Mouse (Mus musculus) kidney, embryonic 16.5 days (tissue): Measurements from ENCODE around the gene Ces2h. TPM values are rescaled to one million over a fixed set of nuclear protein-coding genes. Genes with fewer than 3 reads are reported as not detected.

Experiments
- ATAC-seq: fragments of 200-750 bp; cut with Nextera tagmentation; 2 replicates; pipeline ENCODE4 v1.8.0; 2017; ENCODE audit warnings: moderate TSS enrichment; ENCODE audit not compliant: low FRiP score, low TSS enrichment
- H3K27ac ChIP-seq: fragments of 300-500 bp; sonication (generic); 2 replicates; pipeline ENCODE4 v1.5.1; 2014; ENCODE audit warnings: low read length
- H3K27me3 ChIP-seq: fragments of 300-500 bp; sonication (generic); 2 replicates; pipeline ENCODE4 v1.6.1; 2014; ENCODE audit warnings: low read length, control low read depth, mixed read lengths; ENCODE audit not compliant: insufficient read depth
- H3K36me3 ChIP-seq: fragments of 300-500 bp; sonication (generic); 2 replicates; pipeline ENCODE4 v1.6.1; 2014; ENCODE audit warnings: low read length, control low read depth, mixed read lengths; ENCODE audit not compliant: insufficient read depth
- H3K4me1 ChIP-seq: fragments of 300-500 bp; sonication (generic); 2 replicates; pipeline ENCODE4 v1.6.1; 2014; ENCODE audit warnings: low read length, control low read depth, mixed read lengths; ENCODE audit not compliant: insufficient read depth
- H3K4me2 ChIP-seq: fragments of 300-500 bp; sonication (generic); replicated peaks from 2 replicates; pipeline ENCODE4 v1.6.1; 2014; ENCODE audit warnings: low read depth, low read length
- H3K4me3 ChIP-seq: fragments of 300-500 bp; sonication (generic); 2 replicates; pipeline ENCODE4 v1.5.1; 2014; ENCODE audit warnings: mild to moderate bottlenecking, low read length
- H3K9ac ChIP-seq: fragments of 300-500 bp; sonication (generic); replicated peaks from 2 replicates; pipeline ENCODE4 v1.6.1; 2014; ENCODE audit warnings: low read length
- H3K9me3 ChIP-seq: fragments of 300-500 bp; sonication (generic); 2 replicates; pipeline ENCODE4 v1.6.1; 2016; ENCODE audit warnings: low read length, control low read depth
- WGBS: fragments of 180-500 bp; shearing (Covaris S2); extraction: QIAGEN DNeasy Blood & Tissue Kit; methylation state at CpG from one replicate; pipeline ENCODE4 v1.1.7; 2014; 5-methylcytosine and 5-hydroxymethylcytosine counted together
- polyA plus RNA-seq: library from polyadenylated mRNA; unstranded; fragments of >200 nt; fragmentation: Nextera tagmentation; extraction: Ambion mirVana; gene quantifications from 2 replicates; pipeline ENCODE4 v1.2.1, GENCODE M21; 2015

The Ces2h gene
- polyA plus RNA-seq, 1 experiment from 2014 or later = not detected

DNA sequence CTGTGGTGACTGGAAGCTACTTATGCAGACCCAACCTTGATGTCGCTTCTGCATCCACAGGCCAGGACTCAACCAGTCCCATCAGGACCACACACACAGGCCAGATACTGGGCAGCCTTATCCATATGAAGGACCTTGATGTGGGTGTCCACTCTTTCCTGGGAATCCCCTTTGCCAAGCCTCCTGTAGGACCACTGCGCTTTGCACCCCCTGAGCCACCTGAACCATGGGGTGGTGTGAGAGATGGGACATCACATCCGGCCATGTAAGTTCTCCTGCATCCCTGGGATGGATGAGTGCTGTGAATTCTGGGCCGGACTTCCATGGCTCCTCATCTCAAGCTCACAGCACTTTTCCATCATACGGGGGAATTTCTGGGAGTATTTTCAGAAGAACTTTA is 13.7 kb downstream of the Ces2h start:
- H3K9ac ChIP-seq = no peak overlapping the region
- peaks cover 4% of the 10 kb centered on the region; the same call in 1 of the 2 replicates for H3K9me3 ChIP-seq
- no peak overlapping the region for H3K4me2 ChIP-seq
- 90% methylated on average over 5 of the region's 5 CpGs for WGBS
- H3K4me1 ChIP-seq = no peaks in the 10 kb centered on the region
- no peaks in the 10 kb centered on the region for H3K27me3 ChIP-seq
- ATAC-seq = no peak
- H3K27ac ChIP-seq = no peak overlapping the region
- H3K36me3 ChIP-seq = no peaks in the 10 kb centered on the region
- no peak overlapping the region for H3K4me3 ChIP-seq

DNA sequence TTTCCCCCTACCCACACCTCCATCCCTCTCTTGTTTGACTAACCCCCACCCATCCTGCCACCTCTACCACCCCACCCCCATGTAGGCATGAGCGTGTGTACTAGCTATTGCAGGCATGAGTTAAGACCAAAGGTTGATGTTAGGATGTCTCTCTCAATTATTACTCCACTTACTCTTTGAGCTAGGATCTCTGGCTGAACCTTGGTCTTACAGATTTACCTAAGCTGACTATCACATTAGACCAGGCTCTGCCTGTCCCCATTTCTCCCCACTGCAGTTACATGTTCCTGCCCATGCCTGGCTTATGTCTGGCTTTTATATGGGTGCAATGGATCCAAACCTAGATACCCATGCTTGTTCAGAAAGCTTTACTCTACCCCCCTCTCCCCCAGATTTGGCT is 21.3 kb downstream of the Ces2h start:
- WGBS = 75% methylated on average over 1 of the region's 1 CpGs
- Histone ChIP-seq H3K36me3 (no peaks in the 10 kb centered on the region), H3K4me2 (no peak overlapping the region), H3K27ac (no peak overlapping the region), H3K27me3 (no peaks in the 10 kb centered on the region), H3K4me3 (no peak overlapping the region), H3K9ac (no peak overlapping the region), H3K9me3 (0 out of 2 replicates have a peak, but pooled peaks cover 2% of the 10 kb centered on the region), H3K4me1 (no peaks in the 10 kb centered on the region)
- ATAC-seq = no peak

DNA sequence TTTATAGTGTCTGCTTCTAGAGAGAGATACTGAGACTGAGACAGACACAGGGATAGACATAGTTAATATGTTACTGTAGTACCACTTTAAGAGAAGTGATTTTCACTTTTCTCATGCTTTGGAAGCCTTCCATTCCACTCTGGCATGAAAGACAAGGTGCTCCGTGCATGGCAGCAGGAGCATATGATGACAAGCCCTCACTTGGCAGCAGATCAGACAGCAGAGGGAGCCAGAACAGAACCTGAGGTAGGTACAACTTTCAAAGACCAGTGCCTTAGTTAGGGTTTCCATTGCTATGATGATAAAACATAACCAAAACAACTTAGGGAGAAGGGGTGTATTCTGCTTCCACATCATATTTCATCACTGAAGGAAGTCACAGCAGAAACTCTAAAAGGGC is 22.4 kb downstream of the Ces2h start:
- H3K27ac ChIP-seq = no peak overlapping the region
- no peak overlapping the region for H3K4me3 ChIP-seq
- H3K4me1 ChIP-seq = no peaks in the 10 kb centered on the region
- H3K36me3 ChIP-seq = no peaks in the 10 kb centered on the region
- H3K9ac ChIP-seq = no peak overlapping the region
- no peak for ATAC-seq
- H3K9me3 ChIP-seq = 0 out of 2 replicates have a peak, but pooled peaks cover 2% of the 10 kb centered on the region
- WGBS = 32% methylated on average over 1 of the region's 1 CpGs
- H3K4me2 ChIP-seq = no peak overlapping the region
- H3K27me3 ChIP-seq = no peaks in the 10 kb centered on the region

DNA sequence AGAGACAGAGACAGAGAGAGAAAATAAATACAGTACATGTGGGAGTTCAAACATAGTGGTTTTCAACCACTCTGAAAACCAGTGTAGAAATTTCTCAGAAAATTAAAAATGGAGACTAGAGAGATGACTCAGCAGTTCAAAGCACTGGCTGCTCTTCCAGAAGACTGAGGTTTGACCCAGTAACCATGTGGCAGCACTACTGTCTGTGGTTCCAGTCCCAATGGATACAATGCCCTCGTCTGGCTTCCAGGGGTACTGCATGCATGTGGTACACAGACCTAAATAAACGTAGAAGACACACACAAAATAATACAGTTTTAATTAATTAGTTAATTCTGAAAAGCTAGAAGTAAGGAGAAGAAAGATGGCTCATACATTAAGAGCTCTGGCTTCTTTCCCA is 24.4 kb downstream of the Ces2h start:
- WGBS = 58% methylated on average over 2 of the region's 2 CpGs
- H3K4me2 ChIP-seq = no peak overlapping the region
- H3K9ac ChIP-seq = no peak overlapping the region
- ATAC-seq = no peak
- no peaks in the 10 kb centered on the region for H3K36me3 ChIP-seq
- H3K9me3 ChIP-seq = 0 out of 2 replicates have a peak, but pooled peaks cover 2% of the 10 kb centered on the region
- H3K4me1 ChIP-seq = no peaks in the 10 kb centered on the region
- H3K27me3 ChIP-seq = no peaks in the 10 kb centered on the region
- H3K4me3 ChIP-seq = no peak overlapping the region
- no peak overlapping the region for H3K27ac ChIP-seq

DNA sequence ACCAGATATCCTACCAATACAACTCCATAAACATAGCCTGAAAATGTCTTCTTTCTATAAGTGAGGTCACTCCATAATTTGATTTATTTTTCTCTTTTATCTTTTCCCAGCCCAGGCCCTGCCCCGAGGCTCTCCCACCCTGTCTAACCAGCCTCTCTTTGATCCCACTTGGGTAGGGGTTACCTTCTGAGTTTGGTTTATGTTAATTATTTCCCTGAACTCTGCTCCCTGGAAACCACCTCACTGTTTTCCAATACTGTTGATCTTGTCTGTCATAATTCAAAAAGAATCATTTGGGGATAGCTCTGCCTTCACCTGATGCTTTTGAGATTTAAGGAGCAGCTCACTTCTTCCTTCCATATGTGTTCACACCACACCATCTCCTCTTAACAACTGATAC is 42.9 kb downstream of the Ces2h start:
- H3K36me3 ChIP-seq = no peaks in the 10 kb centered on the region
- no peak overlapping the region for H3K4me2 ChIP-seq
- ATAC-seq = no peak
- no peak overlapping the region for H3K27ac ChIP-seq
- H3K9ac ChIP-seq = no peak overlapping the region
- H3K4me1 ChIP-seq = no peaks in the 10 kb centered on the region
- WGBS = 35% methylated on average over 1 of the region's 1 CpGs
- H3K27me3 ChIP-seq = no peaks in the 10 kb centered on the region
- H3K4me3 ChIP-seq = no peak overlapping the region
- H3K9me3 ChIP-seq = no peaks in the 10 kb centered on the region

DNA sequence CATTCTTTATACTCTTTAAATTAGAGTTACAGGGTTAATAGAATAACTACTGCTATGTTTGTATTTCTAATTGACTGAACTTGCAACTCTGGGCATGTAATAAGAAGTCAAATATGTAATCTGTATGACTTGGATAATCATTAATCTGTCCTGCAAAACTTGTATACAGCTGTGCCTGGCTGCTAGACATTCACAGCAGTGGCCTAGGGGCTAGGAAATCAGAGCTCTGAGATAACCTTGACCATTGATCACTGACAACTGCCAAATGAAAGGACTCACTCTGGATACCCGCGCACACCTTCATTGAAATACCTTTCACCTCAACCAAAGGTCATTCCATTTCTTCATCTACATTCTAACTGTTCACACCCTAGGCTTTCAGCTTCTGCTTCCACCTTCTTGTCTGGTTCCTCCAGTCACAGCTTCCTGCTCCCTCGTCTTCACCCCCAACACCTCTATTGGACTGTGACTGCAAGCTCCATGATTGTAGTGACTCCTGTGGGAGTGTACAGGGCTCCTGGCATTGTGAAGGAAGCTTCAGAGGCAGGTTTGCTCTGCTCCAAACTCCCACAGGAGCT is 45.3 kb downstream of the Ces2h start:
- H3K27ac ChIP-seq = no peak overlapping the region
- no peaks in the 10 kb centered on the region for H3K4me1 ChIP-seq
- no peak overlapping the region for H3K4me2 ChIP-seq
- no peaks in the 10 kb centered on the region for H3K36me3 ChIP-seq
- no peak overlapping the region for H3K4me3 ChIP-seq
- WGBS = 81% methylated on average over 3 of the region's 3 CpGs
- H3K9ac ChIP-seq = no peak overlapping the region
- no peaks in the 10 kb centered on the region for H3K27me3 ChIP-seq
- no peak for ATAC-seq
- H3K9me3 ChIP-seq = no peaks in the 10 kb centered on the region

DNA sequence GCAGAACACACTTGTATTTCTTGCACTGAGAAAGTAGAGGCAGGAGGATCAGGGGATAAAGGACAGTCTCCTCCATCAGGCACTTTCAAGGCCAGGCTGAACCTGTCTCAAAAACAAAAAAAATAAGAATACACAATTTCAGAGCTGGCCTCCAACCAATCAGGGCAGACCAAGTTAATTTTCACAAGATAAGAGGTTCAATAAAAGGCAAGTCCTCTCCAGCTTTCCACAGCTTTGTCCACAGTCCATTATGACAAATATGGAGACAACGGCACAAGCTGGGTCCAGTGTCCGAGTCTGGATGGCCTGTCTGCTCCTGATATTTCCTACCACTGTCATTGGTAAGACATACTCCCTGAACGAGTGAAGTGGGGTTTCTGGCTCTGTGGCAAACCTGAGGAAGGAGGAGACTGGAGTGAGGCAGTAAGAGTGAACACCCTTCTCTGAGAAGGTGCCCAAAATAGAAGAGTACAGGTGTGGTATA is 47.8 kb downstream of the Ces2h start, which contains the start of gene Ces3a:
TSS of gene Ces3a (plus strand) at position 231 of the 484 bp plus-strand sequence.
- Histone ChIP-seq H3K27ac (no peak within 1 kb of the TSS), H3K36me3 (no peaks in the 10 kb centered on the region), H3K4me1 (no peaks in the 10 kb centered on the region), H3K4me2 (no peak within 1 kb of the TSS), H3K4me3 (no peak within 1 kb of the TSS), H3K9ac (no peak within 1 kb of the TSS), H3K9me3 (no peaks in the 10 kb centered on the region), H3K27me3 (no peaks in the 10 kb centered on the region)
- 85% methylated on average over 3 of the region's 3 CpGs for WGBS
- ATAC-seq = no peak

DNA sequence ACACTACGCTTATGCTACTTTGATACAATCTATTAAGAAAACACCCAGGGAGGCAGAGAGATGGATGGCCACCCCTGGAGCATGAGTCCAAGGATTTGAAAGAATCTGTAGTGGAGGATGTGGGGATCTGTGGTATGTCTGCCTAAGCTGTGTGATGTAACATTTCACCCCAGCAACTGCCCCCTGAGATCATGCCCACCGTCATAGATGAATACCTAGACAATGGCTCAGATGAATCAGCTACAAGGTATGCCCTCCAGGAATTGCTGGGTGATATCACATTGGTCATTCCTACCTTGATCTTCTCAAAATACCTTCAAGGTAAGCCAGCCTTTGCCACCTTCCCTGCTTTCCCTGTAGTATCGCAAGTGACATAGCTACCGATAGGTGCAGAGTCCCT is 55.6 kb downstream of the Ces2h start:
- 93% methylated on average over 4 of the region's 4 CpGs for WGBS

DNA sequence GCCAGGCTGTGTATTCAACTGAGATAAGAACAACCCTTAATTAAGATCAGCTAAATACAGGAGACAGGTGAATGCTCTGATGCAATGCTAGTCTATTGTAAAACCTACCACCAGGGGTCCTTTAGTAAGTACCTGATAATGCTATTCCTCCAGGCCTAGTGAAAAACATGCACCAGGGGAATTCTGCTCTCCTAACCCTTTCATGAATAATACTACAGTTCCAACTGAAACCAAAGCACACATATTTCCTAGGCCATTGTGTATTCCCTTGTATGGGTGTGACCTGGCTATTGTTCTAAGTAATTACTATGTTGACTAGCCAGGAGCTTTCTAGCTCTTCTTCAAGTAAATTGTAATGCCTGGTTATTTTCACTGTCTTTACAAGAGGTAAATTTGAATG is 59.4 kb downstream of the Ces2h start:
- Histone ChIP-seq H3K36me3 (no peaks in the 10 kb centered on the region), H3K27me3 (no peaks in the 10 kb centered on the region), H3K4me1 (no peaks in the 10 kb centered on the region), H3K4me3 (no peak overlapping the region), H3K4me2 (no peak overlapping the region), H3K9ac (no peak overlapping the region), H3K27ac (no peak overlapping the region), H3K9me3 (peaks cover 3% of the 10 kb centered on the region; the same call in 1 of the 2 replicates)
- ATAC-seq = no peak

More for the DNA sequence above, 55.6 kb downstream of the Ces2h start:
- no peaks in the 10 kb centered on the region for H3K9me3 ChIP-seq
- no peaks in the 10 kb centered on the region for H3K4me1 ChIP-seq
- H3K9ac ChIP-seq = no peak overlapping the region
- ATAC-seq = no peak
- H3K4me3 ChIP-seq = no peak overlapping the region
- H3K27ac ChIP-seq = no peak overlapping the region
- no peak overlapping the region for H3K4me2 ChIP-seq
- no peaks in the 10 kb centered on the region for H3K36me3 ChIP-seq
- no peaks in the 10 kb centered on the region for H3K27me3 ChIP-seq

DNA sequence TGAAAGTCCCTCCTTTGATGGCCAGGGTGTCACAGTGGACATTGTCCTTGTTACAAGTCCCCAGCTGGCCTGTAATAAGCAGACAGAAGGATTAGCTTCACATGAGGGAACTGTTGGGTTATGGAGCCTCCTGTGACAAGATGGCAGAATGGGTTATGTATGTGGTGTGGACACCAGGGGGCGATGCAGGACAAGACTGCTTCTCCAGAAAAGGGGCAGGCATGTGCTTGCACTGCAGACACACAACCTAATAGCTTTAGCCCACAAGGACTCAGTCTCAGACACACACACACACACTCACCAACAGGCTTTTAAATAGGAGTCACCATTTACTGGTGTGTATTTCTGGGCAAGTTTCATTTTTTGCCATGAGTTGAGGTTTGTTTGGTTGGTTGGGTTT is 66.1 kb downstream of the Ces2h start:
- WGBS = 0% methylated on average over 1 of the region's 1 CpGs
- no peaks in the 10 kb centered on the region for H3K4me1 ChIP-seq
- no peak overlapping the region for H3K4me3 ChIP-seq
- H3K27ac ChIP-seq = no peak overlapping the region
- ATAC-seq = no peak
- H3K9me3 ChIP-seq = peaks cover 3% of the 10 kb centered on the region; the same call in 1 of the 2 replicates
- no peaks in the 10 kb centered on the region for H3K27me3 ChIP-seq
- H3K9ac ChIP-seq = no peak overlapping the region
- H3K36me3 ChIP-seq = no peaks in the 10 kb centered on the region
- H3K4me2 ChIP-seq = no peak overlapping the region
